Mouse (Mus musculus): ENCODE data around the gene Uvrag. TPM values are rescaled to one million over a fixed set of nuclear protein-coding genes. Genes with fewer than 3 reads are reported as not detected.

Gene Uvrag
- polyA plus RNA-seq, 1 experiment from 2014 or later: 16.7 TPM

GRCm38 (mm10) chr7:98887811-98888261 lies 253.1 kb downstream of the Uvrag start:
- Histone ChIP-seq H3K4me1 (peaks cover 28% of the 10 kb centered on the region), H3K27me3 (no peaks in the 10 kb centered on the region), H3K9me3 (no peaks in the 10 kb centered on the region), H3K4me3 (no peak overlapping the region), H3K36me3 (peaks cover 8% of the 10 kb centered on the region; the same call in 1 of the 2 replicates), H3K9ac (no peak overlapping the region), H3K27ac (no peak overlapping the region), H3K4me2 (no peak overlapping the region)
- 71% methylated on average over 22 of the region's 22 CpGs for WGBS
- no peak for ATAC-seq (ENCODE audit: insufficient number of reproducible peaks, low FRiP score, low TSS enrichment, low read depth)

- Histone ChIP-seq H3K27me3 (no peaks in the 10 kb centered on the region), H3K4me3 (no peak overlapping the region), H3K4me2 (no peak overlapping the region), H3K36me3 (no peaks in the 10 kb centered on the region), H3K9ac (no peak overlapping the region), H3K9me3 (no peaks in the 10 kb centered on the region), H3K4me1 (peaks cover 11% of the 10 kb centered on the region), H3K27ac (no peak overlapping the region)
- 60% methylated on average over 4 of the region's 4 CpGs for WGBS
- no peak for ATAC-seq (ENCODE audit: insufficient number of reproducible peaks, low FRiP score, low TSS enrichment, low read depth)
These were observed 259.1 kb downstream of the Uvrag start for GRCm38 (mm10) chr7:98881887-98882286.

GRCm38 (mm10) chr7:98879176-98879575 lies 261.8 kb downstream of the Uvrag start:
- no peaks in the 10 kb centered on the region for H3K36me3 ChIP-seq
- no peak overlapping the region for H3K9ac ChIP-seq
- 57% methylated on average over 2 of the region's 2 CpGs for WGBS
- ATAC-seq (ENCODE audit: insufficient number of reproducible peaks, low FRiP score, low TSS enrichment, low read depth): no peak
- H3K4me3 ChIP-seq: no peak overlapping the region
- no peak overlapping the region for H3K27ac ChIP-seq
- H3K4me2 ChIP-seq: no peak overlapping the region
- no peaks in the 10 kb centered on the region for H3K9me3 ChIP-seq
- peaks cover 32% of the 10 kb centered on the region for H3K4me1 ChIP-seq
- no peaks in the 10 kb centered on the region for H3K27me3 ChIP-seq

- Histone ChIP-seq H3K4me1 (peaks cover 47% of the 10 kb centered on the region), H3K27ac (peak overlapping the region; percentile 54; the same call in 1 of the 2 replicates), H3K4me2 (0 out of 2 replicates have a peak overlapping the region, but pooled peaks have one; percentile 4)
These were observed 264.8 kb downstream of the Uvrag start for GRCm38 (mm10) chr7:98876119-98876518.

GRCm38 (mm10) chr7:98875390-98875990 lies 265.5 kb downstream of the Uvrag start:
- Histone ChIP-seq H3K27ac (0 out of 2 replicates have a peak overlapping the region, but pooled peaks have one; percentile 47), H3K9ac (no peak overlapping the region), H3K9me3 (no peaks in the 10 kb centered on the region), H3K4me3 (no peak overlapping the region), H3K27me3 (peaks cover 5% of the 10 kb centered on the region), H3K4me1 (peaks cover 53% of the 10 kb centered on the region), H3K4me2 (peak overlapping the region; percentile 4; the same call in 1 of the 2 replicates), H3K36me3 (no peaks in the 10 kb centered on the region)
- ATAC-seq (ENCODE audit: insufficient number of reproducible peaks, low FRiP score, low TSS enrichment, low read depth): no peak
- WGBS: 15% methylated on average over 12 of the region's 13 CpGs

More at GRCm38 (mm10) chr7:98876119-98876518, 264.8 kb downstream of the Uvrag start:
- 22% methylated on average over 13 of the region's 13 CpGs for WGBS
- ATAC-seq (ENCODE audit: insufficient number of reproducible peaks, low FRiP score, low TSS enrichment, low read depth): no peak
- peaks cover 4% of the 10 kb centered on the region for H3K27me3 ChIP-seq
- H3K4me3 ChIP-seq: no peak overlapping the region
- no peaks in the 10 kb centered on the region for H3K36me3 ChIP-seq
- no peak overlapping the region for H3K9ac ChIP-seq
- H3K9me3 ChIP-seq: no peaks in the 10 kb centered on the region

- H3K9ac ChIP-seq: no peak overlapping the region
- peaks cover 9% of the 10 kb centered on the region for H3K27me3 ChIP-seq
- no peak overlapping the region for H3K27ac ChIP-seq
- no peaks in the 10 kb centered on the region for H3K36me3 ChIP-seq
- ATAC-seq (ENCODE audit: insufficient number of reproducible peaks, low FRiP score, low TSS enrichment, low read depth): no peak
- H3K4me1 ChIP-seq: peaks cover 62% of the 10 kb centered on the region
- 41% methylated on average over 6 of the region's 6 CpGs for WGBS
- no peaks in the 10 kb centered on the region for H3K9me3 ChIP-seq
- no peak overlapping the region for H3K4me3 ChIP-seq
- H3K4me2 ChIP-seq: no peak overlapping the region
These were observed 266.5 kb downstream of the Uvrag start for GRCm38 (mm10) chr7:98874411-98874951.

- no peak for ATAC-seq (ENCODE audit: insufficient number of reproducible peaks, low FRiP score, low TSS enrichment, low read depth)
- Histone ChIP-seq H3K4me3 (no peak overlapping the region), H3K4me1 (peaks cover 72% of the 10 kb centered on the region), H3K9ac (no peak overlapping the region), H3K27me3 (peaks cover 12% of the 10 kb centered on the region), H3K36me3 (no peaks in the 10 kb centered on the region), H3K9me3 (no peaks in the 10 kb centered on the region), H3K4me2 (no peak overlapping the region), H3K27ac (no peak overlapping the region)
- 86% methylated on average over 12 of the region's 12 CpGs for WGBS
These were observed 267.6 kb downstream of the Uvrag start for GRCm38 (mm10) chr7:98873316-98873715.

GRCm38 (mm10) chr7:98871882-98872281 lies 269.1 kb downstream of the Uvrag start:
- ATAC-seq (ENCODE audit: insufficient number of reproducible peaks, low FRiP score, low TSS enrichment, low read depth): no peak
- no peaks in the 10 kb centered on the region for H3K36me3 ChIP-seq
- H3K27me3 ChIP-seq: peaks cover 17% of the 10 kb centered on the region
- 37% methylated on average over 12 of the region's 12 CpGs for WGBS
- H3K4me2 ChIP-seq: peak overlapping the region; percentile 12; the same call in 1 of the 2 replicates
- H3K27ac ChIP-seq: no peak overlapping the region
- no peak overlapping the region for H3K9ac ChIP-seq
- H3K4me3 ChIP-seq: no peak overlapping the region
- H3K9me3 ChIP-seq: no peaks in the 10 kb centered on the region
- peaks cover 76% of the 10 kb centered on the region for H3K4me1 ChIP-seq

- Histone ChIP-seq H3K36me3 (no peaks in the 10 kb centered on the region), H3K9me3 (no peaks in the 10 kb centered on the region), H3K4me1 (peaks cover 73% of the 10 kb centered on the region), H3K9ac (no peak overlapping the region), H3K4me2 (no peak overlapping the region), H3K4me3 (no peak overlapping the region), H3K27me3 (peaks cover 19% of the 10 kb centered on the region), H3K27ac (peak overlapping the region; percentile 73)
- ATAC-seq (ENCODE audit: insufficient number of reproducible peaks, low FRiP score, low TSS enrichment, low read depth): no peak
- 13% methylated on average over 12 of the region's 12 CpGs for WGBS
These were observed 270.1 kb downstream of the Uvrag start for GRCm38 (mm10) chr7:98870791-98871190.

GRCm38 (mm10) chr7:98869070-98869469 lies 271.9 kb downstream of the Uvrag start:
- Histone ChIP-seq H3K9ac (no peak overlapping the region), H3K9me3 (no peaks in the 10 kb centered on the region), H3K27ac (no peak overlapping the region), H3K36me3 (no peaks in the 10 kb centered on the region), H3K4me1 (peaks cover 66% of the 10 kb centered on the region), H3K4me3 (no peak overlapping the region), H3K4me2 (no peak overlapping the region), H3K27me3 (peaks cover 29% of the 10 kb centered on the region)
- ATAC-seq (ENCODE audit: insufficient number of reproducible peaks, low FRiP score, low TSS enrichment, low read depth): no peak
- 63% methylated on average over 3 of the region's 3 CpGs for WGBS

GRCm38 (mm10) chr7:98867794-98868150 lies 273.2 kb downstream of the Uvrag start:
- H3K27ac ChIP-seq: no peak overlapping the region
- H3K4me1 ChIP-seq: peaks cover 77% of the 10 kb centered on the region

GRCm38 (mm10) chr7:98867053-98867793 lies 273.7 kb downstream of the Uvrag start:
- H3K27ac ChIP-seq: no peak overlapping the region

More at GRCm38 (mm10) chr7:98867794-98868150, 273.2 kb downstream of the Uvrag start:
- Histone ChIP-seq H3K4me3 (no peak overlapping the region), H3K9ac (no peak overlapping the region), H3K27me3 (peaks cover 29% of the 10 kb centered on the region), H3K36me3 (no peaks in the 10 kb centered on the region), H3K9me3 (no peaks in the 10 kb centered on the region), H3K4me2 (no peak overlapping the region)
- no peak for ATAC-seq (ENCODE audit: insufficient number of reproducible peaks, low FRiP score, low TSS enrichment, low read depth)
- WGBS: 87% methylated on average over 2 of the region's 2 CpGs

More at GRCm38 (mm10) chr7:98867053-98867793, 273.7 kb downstream of the Uvrag start:
- Histone ChIP-seq H3K27me3 (peaks cover 29% of the 10 kb centered on the region), H3K36me3 (no peaks in the 10 kb centered on the region), H3K4me3 (no peak overlapping the region), H3K9ac (no peak overlapping the region), H3K4me2 (no peak overlapping the region), H3K4me1 (peaks cover 75% of the 10 kb centered on the region), H3K9me3 (no peaks in the 10 kb centered on the region)
- no peak for ATAC-seq (ENCODE audit: insufficient number of reproducible peaks, low FRiP score, low TSS enrichment, low read depth)
- 15% methylated on average over 12 of the region's 12 CpGs for WGBS

All from limb, embryonic 15.5 days (tissue).